Mouse (Mus musculus) forebrain, embryonic 11.5 days (tissue): ENCODE measurements around the gene Capn5. TPM values are rescaled to one million over a fixed set of nuclear protein-coding genes. Genes with fewer than 3 reads are reported as not detected.
A peak's percentile ranks its signal among the peaks of the same experiment; 100 is the strongest.

Experiments used
- ATAC-seq: fragments of 200-750 bp; cut with Nextera tagmentation; replicated peaks from 2 replicates; pipeline ENCODE4 v1.8.0; 2017; ENCODE audit warnings: moderate TSS enrichment; ENCODE audit not compliant: low FRiP score
- DNase-seq: peaks from one replicate; pipeline ENCODE4 v3.0.0-alpha.2; 2017; ENCODE audit warnings: low spot score
- H3K27ac ChIP-seq: fragments of 300-500 bp; sonication (generic); 2 replicates; pipeline ENCODE4 v1.5.1; 2014; ENCODE audit warnings: low read depth, low read length
- H3K27me3 ChIP-seq: fragments of 300-500 bp; sonication (generic); 2 replicates; pipeline ENCODE4 v1.6.1; 2014; ENCODE audit warnings: mild to moderate bottlenecking, low read length, mixed read lengths; ENCODE audit not compliant: control insufficient read depth, insufficient read depth
- H3K36me3 ChIP-seq: fragments of 300-500 bp; sonication (generic); 2 replicates; pipeline ENCODE4 v1.6.1; 2014; ENCODE audit warnings: mild to moderate bottlenecking, low read length, moderate library complexity, mixed read lengths; ENCODE audit not compliant: control insufficient read depth, insufficient read depth
- H3K4me1 ChIP-seq: fragments of 300-500 bp; sonication (generic); replicated peaks from 2 replicates; pipeline ENCODE4 v1.6.1; 2014; ENCODE audit warnings: low read length, mixed read lengths; ENCODE audit not compliant: control insufficient read depth, insufficient read depth
- H3K4me2 ChIP-seq: fragments of 300-500 bp; sonication (generic); 2 replicates; pipeline ENCODE4 v1.6.1; 2014; ENCODE audit warnings: low read depth, mild to moderate bottlenecking, low read length, moderate library complexity, mixed read lengths; ENCODE audit not compliant: severe bottlenecking
- H3K4me3 ChIP-seq: fragments of 300-500 bp; sonication (generic); 2 replicates; pipeline ENCODE4 v1.5.1; 2014; ENCODE audit warnings: low read depth, low read length
- H3K9ac ChIP-seq: fragments of 300-500 bp; sonication (generic); 2 replicates; pipeline ENCODE4 v1.6.1; 2014; ENCODE audit warnings: low read length
- H3K9me3 ChIP-seq: fragments of 300-500 bp; sonication (generic); 2 replicates; pipeline ENCODE4 v1.6.1; 2016; ENCODE audit warnings: low read length, mixed read lengths; ENCODE audit not compliant: control insufficient read depth
- WGBS: fragments of 180-500 bp; shearing (Covaris S2); extraction: QIAGEN DNeasy Blood & Tissue Kit; methylation state at CpG from one replicate; pipeline ENCODE4 v1.1.7; 2014; 5-methylcytosine and 5-hydroxymethylcytosine counted together
- polyA plus RNA-seq: library from polyadenylated mRNA; unstranded; fragments of >200 nt; fragmentation: Nextera tagmentation; extraction: Ambion mirVana; gene quantifications from 2 replicates; pipeline ENCODE4 v1.2.1, GENCODE M21; 2014

Gene Capn5
- polyA plus RNA-seq, 1 experiment from 2014 or later = 6.1 TPM

GRCm38 (mm10) chr7:98119961-98120232, 58.2 kb downstream of the Capn5 start:
- 72% methylated on average over 2 of the region's 2 CpGs for WGBS
- H3K4me1 ChIP-seq = no peaks in the 10 kb centered on the region
- H3K27ac ChIP-seq = no peak overlapping the region
- DNase-seq = no peak
- no peaks in the 10 kb centered on the region for H3K27me3 ChIP-seq
- no peak overlapping the region for H3K4me3 ChIP-seq
- no peaks in the 10 kb centered on the region for H3K36me3 ChIP-seq
- no peak overlapping the region for H3K4me2 ChIP-seq
- no peaks in the 10 kb centered on the region for H3K9me3 ChIP-seq
- ATAC-seq = peak; percentile 49; the same call in 1 of the 2 replicates
- H3K9ac ChIP-seq = no peak overlapping the region

- Histone ChIP-seq H3K4me3 (peak within 1 kb of the TSS; percentile 10; the same call in 1 of the 2 replicates), H3K9me3 (no peaks in the 10 kb centered on the region), H3K4me1 (no peaks in the 10 kb centered on the region), H3K9ac (peak within 1 kb of the TSS; percentile 35; the same call in 1 of the 2 replicates), H3K27ac (no peak within 1 kb of the TSS), H3K36me3 (no peaks in the 10 kb centered on the region), H3K27me3 (no peaks in the 10 kb centered on the region), H3K4me2 (peak within 1 kb of the TSS; percentile 55; the same call in 1 of the 2 replicates)
- peak; percentile 18 for ATAC-seq
- WGBS = 26% methylated on average over 9 of the region's 9 CpGs
- no peak for DNase-seq
Measured at GRCm38 (mm10) chr7:98119179-98119960, 58.7 kb downstream of the Capn5 start, which contains the start of gene Myo7a. Gene Myo7a (minus strand): TSS chr7:98119524.

GRCm38 (mm10) chr7:98117012-98117660, 60.9 kb downstream of the Capn5 start:
- WGBS = 79% methylated on average over 11 of the region's 11 CpGs
- no peaks in the 10 kb centered on the region for H3K4me1 ChIP-seq
- no peaks in the 10 kb centered on the region for H3K9me3 ChIP-seq
- H3K27ac ChIP-seq = no peak overlapping the region
- ATAC-seq = no peak
- H3K27me3 ChIP-seq = 0 out of 2 replicates have a peak, but pooled peaks cover 2% of the 10 kb centered on the region
- no peak for DNase-seq
- H3K36me3 ChIP-seq = no peaks in the 10 kb centered on the region
- no peak overlapping the region for H3K4me2 ChIP-seq
- H3K4me3 ChIP-seq = no peak overlapping the region
- no peak overlapping the region for H3K9ac ChIP-seq

- WGBS = 73% methylated on average over 6 of the region's 6 CpGs
- no peak for ATAC-seq
- no peak for DNase-seq
- Histone ChIP-seq H3K9me3 (no peaks in the 10 kb centered on the region), H3K4me3 (no peak overlapping the region), H3K9ac (no peak overlapping the region), H3K27me3 (peaks cover 8% of the 10 kb centered on the region; the same call in 1 of the 2 replicates), H3K4me2 (no peak overlapping the region), H3K36me3 (no peaks in the 10 kb centered on the region), H3K27ac (no peak overlapping the region), H3K4me1 (no peaks in the 10 kb centered on the region; the same call in 1 of the 2 replicates)
Measured at GRCm38 (mm10) chr7:98114656-98115055, 63.4 kb downstream of the Capn5 start.

GRCm38 (mm10) chr7:98111233-98111632, 66.8 kb downstream of the Capn5 start:
- WGBS = 7% methylated on average over 25 of the region's 25 CpGs

GRCm38 (mm10) chr7:98109771-98110170, 68.3 kb downstream of the Capn5 start:
- no peaks in the 10 kb centered on the region for H3K9me3 ChIP-seq
- ATAC-seq = no peak
- H3K4me1 ChIP-seq = no peaks in the 10 kb centered on the region; the same call in 1 of the 2 replicates
- H3K4me2 ChIP-seq = no peak overlapping the region
- no peak overlapping the region for H3K27ac ChIP-seq
- peaks cover 8% of the 10 kb centered on the region; the same call in 1 of the 2 replicates for H3K27me3 ChIP-seq
- 82% methylated on average over 4 of the region's 4 CpGs for WGBS
- H3K4me3 ChIP-seq = no peak overlapping the region
- no peak overlapping the region for H3K9ac ChIP-seq
- no peak for DNase-seq
- no peaks in the 10 kb centered on the region for H3K36me3 ChIP-seq

More at GRCm38 (mm10) chr7:98111233-98111632, 66.8 kb downstream of the Capn5 start:
- Histone ChIP-seq H3K4me2 (peak overlapping the region; percentile 43; the same call in 1 of the 2 replicates), H3K9me3 (no peaks in the 10 kb centered on the region), H3K27ac (no peak overlapping the region), H3K4me3 (0 out of 2 replicates have a peak overlapping the region, but pooled peaks have one; percentile 2), H3K4me1 (no peaks in the 10 kb centered on the region; the same call in 1 of the 2 replicates), H3K36me3 (no peaks in the 10 kb centered on the region), H3K27me3 (peaks cover 8% of the 10 kb centered on the region; the same call in 1 of the 2 replicates), H3K9ac (peak overlapping the region; percentile 35; the same call in 1 of the 2 replicates)
- DNase-seq (no peak), ATAC-seq (0 out of 2 replicates have a peak, but pooled peaks have one; percentile 15)

- Histone ChIP-seq H3K4me3 (no peak overlapping the region), H3K9me3 (no peaks in the 10 kb centered on the region), H3K4me2 (no peak overlapping the region), H3K9ac (no peak overlapping the region), H3K36me3 (no peaks in the 10 kb centered on the region), H3K27me3 (peaks cover 8% of the 10 kb centered on the region; the same call in 1 of the 2 replicates), H3K27ac (no peak overlapping the region), H3K4me1 (no peaks in the 10 kb centered on the region; the same call in 1 of the 2 replicates)
- WGBS = 83% methylated on average over 16 of the region's 16 CpGs
- no peak for DNase-seq
- no peak for ATAC-seq
Measured at GRCm38 (mm10) chr7:98108636-98109430, 69.2 kb downstream of the Capn5 start.

GRCm38 (mm10) chr7:98106272-98106671, 71.8 kb downstream of the Capn5 start:
- H3K4me2 ChIP-seq = no peak overlapping the region
- H3K9me3 ChIP-seq = no peaks in the 10 kb centered on the region
- ATAC-seq (no peak), DNase-seq (no peak)
- H3K36me3 ChIP-seq = no peaks in the 10 kb centered on the region
- WGBS = 86% methylated on average over 7 of the region's 7 CpGs
- no peaks in the 10 kb centered on the region; the same call in 1 of the 2 replicates for H3K4me1 ChIP-seq
- no peak overlapping the region for H3K4me3 ChIP-seq
- no peak overlapping the region for H3K9ac ChIP-seq
- H3K27me3 ChIP-seq = peaks cover 3% of the 10 kb centered on the region; the same call in 1 of the 2 replicates
- H3K27ac ChIP-seq = no peak overlapping the region
